Mouse (Mus musculus): Measurements from ENCODE around the gene Olfr49.

DNA sequence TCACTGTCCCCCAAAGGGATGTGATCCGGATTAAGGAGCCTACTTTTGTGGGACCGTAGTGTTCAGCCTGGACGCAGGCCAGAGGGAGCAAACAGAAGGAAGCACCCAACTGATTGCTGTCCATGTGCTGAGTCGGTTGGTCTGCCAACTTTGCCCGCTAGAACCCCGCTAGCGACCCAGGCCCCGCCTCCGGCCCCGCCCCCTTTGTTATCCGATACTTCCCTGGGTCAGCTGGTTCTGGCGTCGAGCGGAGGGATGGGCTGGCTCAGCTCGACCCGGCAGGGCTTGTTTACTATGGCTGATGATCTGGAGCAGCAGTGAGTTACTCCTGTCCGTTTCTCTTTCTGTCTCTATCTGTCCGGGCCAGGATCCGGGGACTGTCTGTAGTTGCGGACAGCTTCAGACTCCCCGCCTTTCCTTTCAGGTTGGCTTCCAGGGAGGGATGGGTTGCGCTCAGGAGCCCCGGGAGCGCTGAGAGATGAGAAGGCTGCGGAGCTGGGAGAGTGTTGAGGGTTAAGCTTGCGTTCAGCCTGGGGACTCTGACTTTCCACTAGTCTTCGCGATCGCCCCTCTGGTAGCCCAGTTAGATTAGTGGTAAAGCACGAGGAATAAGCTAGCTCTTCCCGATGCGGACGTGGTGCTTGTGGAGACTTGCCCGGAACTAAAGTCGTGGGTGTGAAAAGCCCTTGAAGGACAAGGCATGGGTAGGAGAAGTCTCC, 25.6 kb downstream of the Olfr49 start:
- TF ChIP-seq CTCF (IDR thresholded peaks at IDR 0.05; ENCODE audit: low read depth) (no peak), EP300 (IDR thresholded peaks at IDR 0.05; ENCODE audit: low read depth) (no peak)
